Mouse (Mus musculus): ENCODE measurements around the gene Arhgef3. TPM values are rescaled to one million over a fixed set of nuclear protein-coding genes. Genes with fewer than 3 reads are reported as not detected.

Gene Arhgef3
- polyA plus RNA-seq, 1 experiment from 2014 or later = 15.6 TPM

- no peak for ATAC-seq (replicated peaks; ENCODE audit: low FRiP score, low TSS enrichment, low read depth)
These were observed 58.6 kb downstream of the Arhgef3 start for GRCm38 (mm10) chr14:27173178-27173803.

GRCm38 (mm10) chr14:27174188-27174786 lies 59.6 kb downstream of the Arhgef3 start:
- peaks cover 15% of the 10 kb centered on the region for H3K4me1 ChIP-seq (replicated peaks; ENCODE audit: control insufficient read depth, insufficient read depth, low read length)
- no peak for DNase-seq (ENCODE audit: low spot score)
- H3K9ac ChIP-seq (ENCODE audit: low read length) = no peak overlapping the region
- no peak for ATAC-seq (replicated peaks; ENCODE audit: low FRiP score, low TSS enrichment, low read depth)
- H3K9me3 ChIP-seq (ENCODE audit: control insufficient read depth, low read length) = no peaks in the 10 kb centered on the region
- no peaks in the 10 kb centered on the region for H3K36me3 ChIP-seq (ENCODE audit: control insufficient read depth, insufficient read depth, low read length)
- H3K27ac ChIP-seq (ENCODE audit: low read depth) = no peak overlapping the region
- H3K27me3 ChIP-seq (replicated peaks; ENCODE audit: control insufficient read depth, insufficient read depth, low read length) = no peaks in the 10 kb centered on the region
- no peak overlapping the region for H3K4me2 ChIP-seq (ENCODE audit: low read length)
- 63% methylated on average over 5 of the region's 6 CpGs for WGBS
- no peak overlapping the region for H3K4me3 ChIP-seq (ENCODE audit: low read depth, low read length)

More at GRCm38 (mm10) chr14:27173178-27173803, 58.6 kb downstream of the Arhgef3 start:
- peaks cover 12% of the 10 kb centered on the region for H3K4me1 ChIP-seq (replicated peaks; ENCODE audit: control insufficient read depth, insufficient read depth, low read length)
- no peak overlapping the region for H3K9ac ChIP-seq (ENCODE audit: low read length)
- no peaks in the 10 kb centered on the region for H3K9me3 ChIP-seq (ENCODE audit: control insufficient read depth, low read length)
- no peaks in the 10 kb centered on the region for H3K36me3 ChIP-seq (ENCODE audit: control insufficient read depth, insufficient read depth, low read length)
- H3K27me3 ChIP-seq (replicated peaks; ENCODE audit: control insufficient read depth, insufficient read depth, low read length) = no peaks in the 10 kb centered on the region
- no peak overlapping the region for H3K4me3 ChIP-seq (ENCODE audit: low read depth, low read length)
- no peak overlapping the region for H3K27ac ChIP-seq (ENCODE audit: low read depth)
- no peak overlapping the region for H3K4me2 ChIP-seq (ENCODE audit: low read length)
- WGBS = 74% methylated on average over 10 of the region's 10 CpGs
- no peak for DNase-seq (ENCODE audit: low spot score)

GRCm38 (mm10) chr14:27174831-27175301 lies 60.2 kb downstream of the Arhgef3 start:
- H3K4me2 ChIP-seq (ENCODE audit: low read length) = no peak overlapping the region
- H3K9me3 ChIP-seq (ENCODE audit: control insufficient read depth, low read length) = no peaks in the 10 kb centered on the region
- H3K27ac ChIP-seq (ENCODE audit: low read depth) = no peak overlapping the region
- ATAC-seq (replicated peaks; ENCODE audit: low FRiP score, low TSS enrichment, low read depth) (no peak), DNase-seq (ENCODE audit: low spot score) (no peak)
- no peaks in the 10 kb centered on the region for H3K27me3 ChIP-seq (replicated peaks; ENCODE audit: control insufficient read depth, insufficient read depth, low read length)
- H3K4me3 ChIP-seq (ENCODE audit: low read depth, low read length) = no peak overlapping the region
- WGBS = 57% methylated on average over 12 of the region's 12 CpGs
- peaks cover 15% of the 10 kb centered on the region for H3K4me1 ChIP-seq (replicated peaks; ENCODE audit: control insufficient read depth, insufficient read depth, low read length)
- H3K36me3 ChIP-seq (ENCODE audit: control insufficient read depth, insufficient read depth, low read length) = no peaks in the 10 kb centered on the region
- H3K9ac ChIP-seq (ENCODE audit: low read length) = no peak overlapping the region

GRCm38 (mm10) chr14:27175343-27175742 lies 60.6 kb downstream of the Arhgef3 start:
- H3K9ac ChIP-seq (ENCODE audit: low read length) = no peak overlapping the region
- H3K4me1 ChIP-seq (replicated peaks; ENCODE audit: control insufficient read depth, insufficient read depth, low read length) = peaks cover 15% of the 10 kb centered on the region
- H3K27me3 ChIP-seq (replicated peaks; ENCODE audit: control insufficient read depth, insufficient read depth, low read length) = no peaks in the 10 kb centered on the region
- H3K9me3 ChIP-seq (ENCODE audit: control insufficient read depth, low read length) = no peaks in the 10 kb centered on the region
- no peaks in the 10 kb centered on the region for H3K36me3 ChIP-seq (ENCODE audit: control insufficient read depth, insufficient read depth, low read length)
- DNase-seq (ENCODE audit: low spot score) = no peak
- H3K27ac ChIP-seq (ENCODE audit: low read depth) = no peak overlapping the region
- no peak for ATAC-seq (replicated peaks; ENCODE audit: low FRiP score, low TSS enrichment, low read depth)
- WGBS = 77% methylated on average over 11 of the region's 11 CpGs
- H3K4me2 ChIP-seq (ENCODE audit: low read length) = no peak overlapping the region
- no peak overlapping the region for H3K4me3 ChIP-seq (ENCODE audit: low read depth, low read length)

GRCm38 (mm10) chr14:27177800-27178559 lies 63.3 kb downstream of the Arhgef3 start:
- H3K27ac ChIP-seq (ENCODE audit: low read depth) = peak overlapping the region; percentile 30; the same call in 1 of the 2 replicates
- no peak for ATAC-seq (replicated peaks; ENCODE audit: low FRiP score, low TSS enrichment, low read depth)
- 86% methylated on average over 8 of the region's 8 CpGs for WGBS

GRCm38 (mm10) chr14:27178560-27178920 lies 63.8 kb downstream of the Arhgef3 start:
- Histone ChIP-seq H3K27ac (ENCODE audit: low read depth) (peak overlapping the region; percentile 30; the same call in 1 of the 2 replicates), H3K9me3 (ENCODE audit: control insufficient read depth, low read length) (no peaks in the 10 kb centered on the region), H3K9ac (ENCODE audit: low read length) (no peak overlapping the region), H3K4me3 (ENCODE audit: low read depth, low read length) (no peak overlapping the region), H3K4me2 (ENCODE audit: low read length) (no peak overlapping the region), H3K4me1 (replicated peaks; ENCODE audit: control insufficient read depth, insufficient read depth, low read length) (peaks cover 15% of the 10 kb centered on the region), H3K36me3 (ENCODE audit: control insufficient read depth, insufficient read depth, low read length) (no peaks in the 10 kb centered on the region), H3K27me3 (replicated peaks; ENCODE audit: control insufficient read depth, insufficient read depth, low read length) (no peaks in the 10 kb centered on the region)
- ATAC-seq (replicated peaks; ENCODE audit: low FRiP score, low TSS enrichment, low read depth) (0 out of 2 replicates have a peak, but pooled peaks have one; percentile 47), DNase-seq (ENCODE audit: low spot score) (peak; percentile 76)
- 61% methylated on average over 8 of the region's 8 CpGs for WGBS

More at GRCm38 (mm10) chr14:27177800-27178559, 63.3 kb downstream of the Arhgef3 start:
- DNase-seq (ENCODE audit: low spot score) = no peak
- no peaks in the 10 kb centered on the region for H3K27me3 ChIP-seq (replicated peaks; ENCODE audit: control insufficient read depth, insufficient read depth, low read length)
- H3K36me3 ChIP-seq (ENCODE audit: control insufficient read depth, insufficient read depth, low read length) = no peaks in the 10 kb centered on the region
- no peaks in the 10 kb centered on the region for H3K9me3 ChIP-seq (ENCODE audit: control insufficient read depth, low read length)
- no peak overlapping the region for H3K9ac ChIP-seq (ENCODE audit: low read length)
- no peak overlapping the region for H3K4me3 ChIP-seq (ENCODE audit: low read depth, low read length)
- H3K4me1 ChIP-seq (replicated peaks; ENCODE audit: control insufficient read depth, insufficient read depth, low read length) = peaks cover 15% of the 10 kb centered on the region
- no peak overlapping the region for H3K4me2 ChIP-seq (ENCODE audit: low read length)

- ATAC-seq (replicated peaks; ENCODE audit: low FRiP score, low TSS enrichment, low read depth) (no peak), DNase-seq (ENCODE audit: low spot score) (no peak)
- Histone ChIP-seq H3K27me3 (replicated peaks; ENCODE audit: control insufficient read depth, insufficient read depth, low read length) (no peaks in the 10 kb centered on the region), H3K9me3 (ENCODE audit: control insufficient read depth, low read length) (no peaks in the 10 kb centered on the region), H3K9ac (ENCODE audit: low read length) (no peak overlapping the region), H3K4me2 (ENCODE audit: low read length) (no peak overlapping the region), H3K4me3 (ENCODE audit: low read depth, low read length) (no peak overlapping the region), H3K27ac (ENCODE audit: low read depth) (no peak overlapping the region), H3K36me3 (ENCODE audit: control insufficient read depth, insufficient read depth, low read length) (no peaks in the 10 kb centered on the region), H3K4me1 (replicated peaks; ENCODE audit: control insufficient read depth, insufficient read depth, low read length) (peaks cover 12% of the 10 kb centered on the region)
- WGBS = 82% methylated on average over 7 of the region's 7 CpGs
These were observed 65.1 kb downstream of the Arhgef3 start for GRCm38 (mm10) chr14:27179771-27180170.

- Histone ChIP-seq H3K4me3 (ENCODE audit: low read depth, low read length) (no peak overlapping the region), H3K27ac (ENCODE audit: low read depth) (no peak overlapping the region), H3K4me1 (replicated peaks; ENCODE audit: control insufficient read depth, insufficient read depth, low read length) (peaks cover 12% of the 10 kb centered on the region), H3K36me3 (ENCODE audit: control insufficient read depth, insufficient read depth, low read length) (no peaks in the 10 kb centered on the region), H3K4me2 (ENCODE audit: low read length) (no peak overlapping the region), H3K9me3 (ENCODE audit: control insufficient read depth, low read length) (no peaks in the 10 kb centered on the region), H3K27me3 (replicated peaks; ENCODE audit: control insufficient read depth, insufficient read depth, low read length) (no peaks in the 10 kb centered on the region), H3K9ac (ENCODE audit: low read length) (no peak overlapping the region)
- no peak for DNase-seq (ENCODE audit: low spot score)
- ATAC-seq (replicated peaks; ENCODE audit: low FRiP score, low TSS enrichment, low read depth) = no peak
- WGBS = 37% methylated on average over 11 of the region's 11 CpGs
These were observed 67.4 kb downstream of the Arhgef3 start for GRCm38 (mm10) chr14:27182059-27182458.

Data from intestine, embryonic 14.5 days (tissue).